Mouse (Mus musculus) myocyte (in vitro differentiated cells): ENCODE measurements around the gene Got2.

Experiments
- CEBPB ChIP-seq: IDR thresholded peaks from 2 replicates; pipeline ENCODE4 v1.6.1; 2011; ENCODE audit warnings: mild to moderate bottlenecking, moderate library complexity; ENCODE audit not compliant: poor library complexity, insufficient read depth, severe bottlenecking
- E2F4 ChIP-seq: IDR thresholded peaks from one replicate; pipeline ENCODE4 v1.6.1; 2011; ENCODE audit warnings: mild to moderate bottlenecking, control low read depth, moderate library complexity; ENCODE audit not compliant: insufficient read depth
- MYOD1 ChIP-seq, 3 experiments: IDR thresholded peaks; one replicate each; pipeline ENCODE4 v1.6.1; 2011; ENCODE audit warnings: control low read depth in 2 of 3, low read depth in 2 of 3, mild to moderate bottlenecking in 2 of 3, moderate library complexity in 1 of 3; ENCODE audit not compliant: insufficient read length in 2 of 3, control insufficient read depth in 1 of 3
- POLR2A ChIP-seq: IDR thresholded peaks from one replicate; pipeline ENCODE4 v1.6.1; 2011; ENCODE audit warnings: low read depth, mild to moderate bottlenecking, control low read depth, moderate library complexity; ENCODE audit not compliant: insufficient read length
- POLR2AphosphoS2 ChIP-seq: IDR thresholded peaks from one replicate; pipeline ENCODE4 v1.6.1; 2011; ENCODE audit warnings: low read depth, control low read depth; ENCODE audit not compliant: insufficient read length
- USF1 ChIP-seq: IDR thresholded peaks from one replicate; pipeline ENCODE4 v1.6.1; 2011; ENCODE audit warnings: low read depth, mild to moderate bottlenecking, control low read depth, moderate library complexity

DNA sequence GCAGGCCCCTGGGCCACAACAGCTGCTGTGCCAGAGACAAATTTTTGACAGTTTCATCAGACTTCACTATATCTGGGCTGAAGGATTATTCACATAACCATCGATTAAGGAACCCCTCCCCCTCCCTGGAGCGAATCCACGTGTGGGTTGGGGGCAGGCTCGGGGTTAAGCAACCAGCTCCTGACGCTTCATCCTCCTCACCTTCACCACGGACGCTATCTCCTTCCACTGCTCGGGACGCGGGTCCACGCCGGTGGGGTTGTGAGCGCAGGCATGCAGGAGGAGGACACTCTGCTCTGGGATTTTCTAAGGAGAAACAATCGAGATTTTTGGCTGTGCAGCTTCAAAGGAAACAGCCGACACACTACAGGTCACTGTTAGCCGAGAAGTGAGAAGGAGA, 16.7 kb downstream of the Got2 start:
- no peak for TF ChIP-seq POLR2A
- no peak for TF ChIP-seq POLR2AphosphoS2
- no peak for TF ChIP-seq USF1
- no peak for TF ChIP-seq MYOD1 (IDR thresholded peaks at IDR 0.05; ENCODE audit: control insufficient read depth in 1 of 3, insufficient read length in 2 of 3, low read depth in 2 of 3)
- no peak for TF ChIP-seq CEBPB
- no peak for TF ChIP-seq E2F4
